Mouse (Mus musculus) neural tube, embryonic 12.5 days (tissue): ENCODE results near the gene Herc4. TPM values are rescaled to one million over a fixed set of nuclear protein-coding genes. Genes with fewer than 3 reads are reported as not detected.

Source experiments
- ATAC-seq: fragments of 200-750 bp; cut with Nextera tagmentation; 2 replicates; pipeline ENCODE4 v1.8.0; 2017; ENCODE audit warnings: low read depth, mild to moderate bottlenecking, moderate TSS enrichment, moderate library complexity; ENCODE audit not compliant: low FRiP score
- H3K27ac ChIP-seq: fragments of 300-500 bp; sonication (generic); 2 replicates; pipeline ENCODE4 v1.5.1; 2016
- H3K27me3 ChIP-seq: fragments of 300-500 bp; sonication (generic); replicated peaks from 2 replicates; pipeline ENCODE4 v1.6.1; 2016; ENCODE audit warnings: mild to moderate bottlenecking
- H3K36me3 ChIP-seq: fragments of 300-500 bp; sonication (generic); 2 replicates; pipeline ENCODE4 v1.6.1; 2016; ENCODE audit warnings: mild to moderate bottlenecking
- H3K4me1 ChIP-seq: fragments of 300-500 bp; sonication (generic); 2 replicates; pipeline ENCODE4 v1.6.1; 2016
- H3K4me2 ChIP-seq: fragments of 300-500 bp; sonication (generic); replicated peaks from 2 replicates; pipeline ENCODE4 v1.6.1; 2016; ENCODE audit warnings: mild to moderate bottlenecking
- H3K4me3 ChIP-seq: fragments of 300-500 bp; sonication (generic); 2 replicates; pipeline ENCODE4 v1.5.1; 2016
- H3K9ac ChIP-seq: fragments of 300-500 bp; sonication (generic); 2 replicates; pipeline ENCODE4 v1.6.1; 2016; ENCODE audit warnings: mild to moderate bottlenecking
- H3K9me3 ChIP-seq: fragments of 300-500 bp; sonication (generic); 2 replicates; pipeline ENCODE4 v1.6.1; 2016; ENCODE audit warnings: mild to moderate bottlenecking
- WGBS: fragments of 180-500 bp; shearing (Covaris S2); methylation state at CpG from one replicate; pipeline ENCODE4 v1.1.7; 2016; 5-methylcytosine and 5-hydroxymethylcytosine counted together
- polyA plus RNA-seq: library from polyadenylated mRNA; unstranded; fragments of >200 nt; fragmentation: Nextera tagmentation; extraction: Ambion mirVana; gene quantifications from 2 replicates; pipeline ENCODE4 v1.2.1, GENCODE M21; 2016

Herc4 gene
- polyA plus RNA-seq, result 36.0 and 36.2 TPM in 2 replicates

DNA sequence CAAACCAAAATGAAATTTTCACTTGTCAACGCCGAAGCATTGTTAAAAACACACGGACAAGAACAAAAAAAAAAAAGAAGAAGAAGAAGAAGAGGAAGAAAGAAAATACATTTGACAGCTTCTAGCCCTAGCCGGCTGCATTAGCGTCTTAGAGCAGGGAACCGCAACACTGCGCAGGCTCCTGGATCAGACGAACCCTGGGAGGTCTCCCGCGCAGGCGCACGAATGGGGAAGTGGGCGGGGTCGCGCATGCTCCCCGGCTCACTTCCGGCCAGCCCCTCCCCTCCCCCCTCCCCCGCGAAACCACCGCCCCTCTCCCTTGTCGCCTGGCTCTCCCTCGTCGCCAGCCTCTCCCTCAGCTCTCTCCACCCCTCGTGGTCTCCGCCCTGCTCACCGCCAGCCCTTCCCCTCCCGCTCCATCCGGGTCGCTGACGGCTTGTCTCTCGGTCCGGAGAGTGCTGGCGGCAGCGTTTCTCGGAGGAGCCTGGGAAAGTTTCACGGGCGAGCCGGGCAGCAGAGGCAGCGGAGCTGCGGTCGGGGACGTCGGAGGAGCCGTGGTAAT is at the start of gene Herc4:
TSS of gene Herc4 (plus strand) at position 318 of the 562 bp plus-strand sequence.
- WGBS, result under 1% methylated on average over 41 of the region's 44 CpGs
- H3K27ac ChIP-seq, result peak within 1 kb of the TSS; percentile 90
- peak; percentile 99 for ATAC-seq
- H3K4me2 ChIP-seq, result peak within 1 kb of the TSS; percentile 65
- H3K36me3 ChIP-seq, result no peaks in the 10 kb centered on the region
- H3K9me3 ChIP-seq, result no peaks in the 10 kb centered on the region
- peak within 1 kb of the TSS; percentile 92 for H3K9ac ChIP-seq
- H3K27me3 ChIP-seq, result no peaks in the 10 kb centered on the region
- H3K4me3 ChIP-seq, result peak within 1 kb of the TSS; percentile 87
- H3K4me1 ChIP-seq, result peaks cover 8% of the 10 kb centered on the region; the same call in 1 of the 2 replicates

GRCm38 (mm10) chr10:63199008-63199407 is 44.6 kb upstream of the Herc4 start:
- no peaks in the 10 kb centered on the region for H3K27me3 ChIP-seq
- H3K27ac ChIP-seq, result no peak overlapping the region
- no peaks in the 10 kb centered on the region for H3K4me1 ChIP-seq
- 87% methylated on average over 4 of the region's 4 CpGs for WGBS
- H3K4me3 ChIP-seq, result no peak overlapping the region
- H3K9ac ChIP-seq, result no peak overlapping the region
- H3K4me2 ChIP-seq, result no peak overlapping the region
- no peaks in the 10 kb centered on the region for H3K36me3 ChIP-seq
- no peaks in the 10 kb centered on the region for H3K9me3 ChIP-seq
- no peak for ATAC-seq

DNA sequence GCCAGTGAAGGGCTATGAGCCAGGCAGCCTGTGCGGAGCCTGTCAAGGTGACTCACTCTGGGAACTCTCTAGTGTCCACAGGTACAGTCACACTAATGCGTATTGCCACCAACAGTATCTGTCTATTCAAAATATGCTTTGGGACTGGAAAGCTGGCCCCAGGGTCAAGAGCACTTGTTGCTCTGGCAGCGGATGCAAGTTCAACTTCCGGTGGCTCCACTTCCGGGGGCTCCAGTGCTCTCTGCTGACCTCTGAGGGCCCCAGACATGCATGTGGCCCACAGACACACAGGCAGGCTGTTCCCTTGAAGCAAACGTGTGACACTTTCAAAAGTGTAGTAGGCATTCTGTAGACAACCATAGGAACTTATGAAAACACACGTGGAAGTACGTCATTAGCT is 42.1 kb upstream of the Herc4 start:
- 82% methylated on average over 8 of the region's 8 CpGs for WGBS
- H3K36me3 ChIP-seq, result no peaks in the 10 kb centered on the region
- H3K4me1 ChIP-seq, result no peaks in the 10 kb centered on the region
- no peak overlapping the region for H3K9ac ChIP-seq
- no peak for ATAC-seq
- no peak overlapping the region for H3K27ac ChIP-seq
- H3K4me3 ChIP-seq, result no peak overlapping the region
- H3K27me3 ChIP-seq, result no peaks in the 10 kb centered on the region
- no peak overlapping the region for H3K4me2 ChIP-seq
- H3K9me3 ChIP-seq, result no peaks in the 10 kb centered on the region

DNA sequence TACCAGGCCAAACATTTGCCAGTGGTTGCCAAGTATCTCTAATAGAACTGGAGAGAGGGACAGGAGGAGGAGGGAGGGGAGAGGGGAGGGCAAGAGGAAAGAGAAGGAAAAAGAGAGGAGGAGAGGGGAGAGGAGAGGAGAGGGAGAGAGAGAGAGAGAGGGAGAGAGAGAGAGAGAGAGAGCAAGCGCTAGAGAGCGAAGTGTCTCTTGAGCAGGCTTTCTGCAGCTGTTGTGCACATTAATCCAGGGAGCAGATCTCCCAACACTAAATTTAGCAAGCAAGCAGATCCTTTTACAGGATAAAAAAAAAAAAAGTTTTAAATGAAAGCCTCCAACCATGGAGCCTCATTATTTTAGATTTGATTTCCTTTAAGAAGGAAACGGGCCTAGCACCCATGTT is 40.6 kb upstream of the Herc4 start:
- Histone ChIP-seq H3K4me2 (no peak overlapping the region), H3K27me3 (no peaks in the 10 kb centered on the region), H3K4me3 (no peak overlapping the region), H3K4me1 (no peaks in the 10 kb centered on the region), H3K36me3 (no peaks in the 10 kb centered on the region), H3K9ac (no peak overlapping the region), H3K27ac (no peak overlapping the region), H3K9me3 (no peaks in the 10 kb centered on the region)
- ATAC-seq, result no peak
- WGBS, result 91% methylated on average over 3 of the region's 3 CpGs

DNA sequence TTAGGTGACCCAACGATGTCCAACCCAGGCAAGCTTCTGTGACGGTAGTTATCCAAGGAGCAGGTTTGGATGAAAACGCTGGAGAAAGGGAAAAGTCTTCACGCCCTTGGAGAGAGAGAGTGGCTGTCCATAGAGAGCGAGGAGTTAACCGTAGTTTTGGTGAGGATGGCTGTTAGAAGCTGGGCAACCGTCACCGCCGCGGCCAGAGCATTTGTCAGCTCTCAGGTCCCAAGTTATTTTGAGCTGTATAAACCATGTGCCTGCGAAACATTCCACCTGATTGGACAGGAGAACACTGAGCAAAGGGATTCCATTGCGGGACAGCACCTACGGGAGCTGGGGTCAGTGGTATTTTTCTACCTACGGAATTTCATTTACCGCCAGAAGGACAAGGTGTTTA is 39.9 kb upstream of the Herc4 start, which contains the start of gene Mypn:
TSS of gene Mypn (minus strand) at position 225 of the 400 bp plus-strand sequence.
- Histone ChIP-seq H3K36me3 (no peaks in the 10 kb centered on the region), H3K27me3 (no peaks in the 10 kb centered on the region), H3K27ac (no peak within 1 kb of the TSS), H3K9me3 (no peaks in the 10 kb centered on the region), H3K4me3 (no peak within 1 kb of the TSS), H3K4me2 (no peak within 1 kb of the TSS), H3K9ac (no peak within 1 kb of the TSS), H3K4me1 (no peaks in the 10 kb centered on the region)
- ATAC-seq, result no peak
- 89% methylated on average over 15 of the region's 15 CpGs for WGBS

DNA sequence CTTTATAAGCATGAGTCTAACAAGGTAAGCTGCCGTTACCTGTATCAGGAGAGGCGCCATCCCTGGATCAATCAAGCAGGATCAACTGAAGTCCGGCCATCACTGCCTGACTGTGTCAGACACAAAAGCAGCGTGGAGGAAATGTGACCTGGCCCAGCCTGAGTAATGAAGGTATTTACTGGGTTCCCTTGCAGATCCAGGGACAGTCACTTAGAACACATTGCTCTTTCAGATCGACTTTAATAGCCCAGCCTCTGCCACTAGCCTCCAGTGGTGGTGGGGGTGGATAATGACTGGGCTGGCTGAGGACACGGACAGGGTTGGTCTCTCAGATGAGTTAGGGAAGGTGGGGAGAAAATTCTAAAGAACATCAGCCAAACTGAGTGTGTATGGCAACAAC is 34.7 kb upstream of the Herc4 start:
- H3K36me3 ChIP-seq, result no peaks in the 10 kb centered on the region
- no peak for ATAC-seq
- 58% methylated on average over 6 of the region's 6 CpGs for WGBS

GRCm38 (mm10) chr10:63221081-63221783 is 22.4 kb upstream of the Herc4 start:
- ATAC-seq, result no peak
- H3K9ac ChIP-seq, result no peak overlapping the region

More for the DNA sequence above, 34.7 kb upstream of the Herc4 start:
- H3K4me1 ChIP-seq, result no peaks in the 10 kb centered on the region
- no peak overlapping the region for H3K4me3 ChIP-seq
- no peak overlapping the region for H3K4me2 ChIP-seq
- H3K27ac ChIP-seq, result no peak overlapping the region
- no peaks in the 10 kb centered on the region for H3K27me3 ChIP-seq
- no peaks in the 10 kb centered on the region for H3K9me3 ChIP-seq
- no peak overlapping the region for H3K9ac ChIP-seq

DNA sequence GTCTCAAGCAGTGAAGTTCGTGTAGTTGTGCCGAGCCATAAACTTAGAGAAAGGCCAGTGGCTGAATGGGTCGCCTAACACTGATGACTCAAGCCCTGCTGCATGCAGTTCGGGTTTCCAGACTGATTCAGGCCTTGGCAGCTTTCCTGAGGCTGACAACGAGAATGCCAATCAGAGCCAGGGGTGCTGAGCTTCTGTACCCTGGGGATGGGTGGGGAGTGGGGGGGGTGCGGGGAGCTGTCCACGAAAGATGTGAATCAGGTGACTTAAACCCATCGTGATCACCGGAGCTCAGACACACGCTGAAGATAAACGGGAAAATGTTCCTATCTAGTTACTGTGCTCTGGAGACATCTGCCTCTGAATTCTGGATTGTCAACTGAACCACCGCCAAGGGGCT is 19.3 kb upstream of the Herc4 start:
- no peaks in the 10 kb centered on the region for H3K27me3 ChIP-seq
- no peak overlapping the region for H3K27ac ChIP-seq
- no peak overlapping the region for H3K4me3 ChIP-seq
- no peak overlapping the region for H3K4me2 ChIP-seq
- H3K9me3 ChIP-seq, result no peaks in the 10 kb centered on the region
- no peaks in the 10 kb centered on the region for H3K4me1 ChIP-seq
- no peak overlapping the region for H3K9ac ChIP-seq
- no peaks in the 10 kb centered on the region for H3K36me3 ChIP-seq
- no peak for ATAC-seq
- WGBS, result 71% methylated on average over 12 of the region's 12 CpGs

More at GRCm38 (mm10) chr10:63221081-63221783, 22.4 kb upstream of the Herc4 start:
- H3K4me3 ChIP-seq, result no peak overlapping the region
- H3K36me3 ChIP-seq, result no peaks in the 10 kb centered on the region
- H3K27me3 ChIP-seq, result no peaks in the 10 kb centered on the region
- WGBS, result 63% methylated on average over 7 of the region's 7 CpGs
- no peak overlapping the region for H3K27ac ChIP-seq
- H3K9me3 ChIP-seq, result no peaks in the 10 kb centered on the region
- H3K4me1 ChIP-seq, result no peaks in the 10 kb centered on the region
- no peak overlapping the region for H3K4me2 ChIP-seq

- WGBS, result 90% methylated on average over 7 of the region's 7 CpGs
- Histone ChIP-seq H3K4me1 (no peaks in the 10 kb centered on the region), H3K4me3 (no peak overlapping the region), H3K9ac (no peak overlapping the region), H3K27me3 (no peaks in the 10 kb centered on the region), H3K36me3 (no peaks in the 10 kb centered on the region), H3K4me2 (no peak overlapping the region), H3K9me3 (no peaks in the 10 kb centered on the region), H3K27ac (no peak overlapping the region)
- no peak for ATAC-seq
Observed at GRCm38 (mm10) chr10:63230266-63230665, 13.3 kb upstream of the Herc4 start.

- Histone ChIP-seq H3K4me1 (no peaks in the 10 kb centered on the region), H3K27ac (no peak overlapping the region), H3K9ac (no peak overlapping the region), H3K36me3 (no peaks in the 10 kb centered on the region), H3K4me2 (no peak overlapping the region), H3K4me3 (no peak overlapping the region), H3K9me3 (no peaks in the 10 kb centered on the region), H3K27me3 (no peaks in the 10 kb centered on the region)
- WGBS, result 58% methylated on average over 3 of the region's 5 CpGs
- no peak for ATAC-seq
Observed at GRCm38 (mm10) chr10:63230854-63231253, 12.8 kb upstream of the Herc4 start.

DNA sequence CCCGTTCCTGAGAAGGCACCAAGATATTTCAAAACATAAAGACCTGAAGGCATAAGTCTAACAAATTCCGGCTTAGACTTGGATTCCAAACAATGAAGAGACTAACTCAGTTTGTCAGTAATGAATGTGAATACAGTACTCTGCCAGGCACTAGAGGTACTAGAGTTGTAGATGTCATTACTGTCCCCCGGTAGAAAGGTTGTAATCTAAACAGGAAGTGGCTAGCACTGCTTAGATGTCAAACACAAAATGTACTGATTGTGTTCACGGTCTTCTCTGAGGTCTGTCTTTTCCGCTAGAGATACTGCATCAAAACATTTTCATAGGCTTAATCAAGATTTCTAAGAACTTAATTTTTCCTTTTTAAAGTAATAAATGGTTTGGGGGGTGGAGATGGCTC is 12.0 kb upstream of the Herc4 start:
- no peaks in the 10 kb centered on the region for H3K4me1 ChIP-seq
- no peak overlapping the region for H3K4me3 ChIP-seq
- no peak overlapping the region for H3K27ac ChIP-seq
- H3K27me3 ChIP-seq, result no peaks in the 10 kb centered on the region
- no peaks in the 10 kb centered on the region for H3K9me3 ChIP-seq
- 89% methylated on average over 5 of the region's 5 CpGs for WGBS
- ATAC-seq, result no peak
- no peak overlapping the region for H3K4me2 ChIP-seq
- no peak overlapping the region for H3K9ac ChIP-seq
- no peaks in the 10 kb centered on the region for H3K36me3 ChIP-seq

GRCm38 (mm10) chr10:63234133-63234532 is 9.5 kb upstream of the Herc4 start:
- no peaks in the 10 kb centered on the region for H3K9me3 ChIP-seq
- H3K9ac ChIP-seq, result no peak overlapping the region
- H3K27me3 ChIP-seq, result no peaks in the 10 kb centered on the region
- ATAC-seq, result no peak
- H3K27ac ChIP-seq, result no peak overlapping the region
- H3K4me1 ChIP-seq, result no peaks in the 10 kb centered on the region
- H3K4me3 ChIP-seq, result no peak overlapping the region
- H3K4me2 ChIP-seq, result no peak overlapping the region
- WGBS, result 85% methylated on average over 5 of the region's 5 CpGs
- H3K36me3 ChIP-seq, result no peaks in the 10 kb centered on the region

- no peak for ATAC-seq
- no peaks in the 10 kb centered on the region for H3K36me3 ChIP-seq
- H3K9ac ChIP-seq, result no peak overlapping the region
- no peaks in the 10 kb centered on the region for H3K27me3 ChIP-seq
- no peak overlapping the region for H3K4me2 ChIP-seq
- H3K9me3 ChIP-seq, result no peaks in the 10 kb centered on the region
- H3K27ac ChIP-seq, result no peak overlapping the region
- no peak overlapping the region for H3K4me3 ChIP-seq
- 89% methylated on average over 8 of the region's 8 CpGs for WGBS
- H3K4me1 ChIP-seq, result no peaks in the 10 kb centered on the region
Observed at GRCm38 (mm10) chr10:63235889-63236288, 7.7 kb upstream of the Herc4 start.
